Mouse (Mus musculus): ENCODE measurements around the gene Kiss1.
A peak's percentile ranks its signal among the peaks of the same experiment; 100 is the strongest.

The Kiss1 gene

DNA sequence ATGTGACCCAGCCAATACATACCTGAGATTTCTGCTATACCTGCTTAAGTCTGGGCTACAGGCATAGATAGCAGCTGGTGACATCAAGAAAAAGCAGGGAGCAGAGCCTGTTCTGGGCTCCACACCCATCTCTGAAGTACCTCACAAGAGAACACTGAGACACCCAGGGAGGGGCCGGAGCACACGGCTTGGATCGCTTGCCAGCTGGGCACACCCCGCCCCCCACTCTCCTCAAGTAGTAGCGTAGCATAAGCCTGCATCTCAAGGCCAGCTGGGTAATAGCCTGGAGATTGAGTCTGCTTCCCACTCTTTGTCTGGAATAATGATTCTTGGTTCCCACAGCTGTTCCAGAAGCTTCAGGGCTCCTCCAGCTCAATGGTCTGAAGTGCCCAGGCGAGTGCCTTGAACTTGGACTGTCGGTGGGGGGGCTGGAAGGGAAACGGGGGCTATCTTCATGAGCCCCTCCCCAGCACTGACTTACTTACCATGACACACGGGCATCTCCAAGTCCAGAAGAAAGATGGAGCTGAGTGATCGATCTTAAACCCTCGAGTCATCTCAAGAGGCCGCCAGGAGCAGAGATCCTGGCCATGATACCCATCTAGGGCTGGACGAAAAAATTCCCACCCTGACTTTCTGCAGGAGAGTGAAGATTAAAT is at the start of gene Kiss1:
Gene Kiss1, plus strand, starts transcription at position 609 of the 659 bp plus-strand sequence.
- DNase-seq (ENCODE audit: low read depth, low spot score) = no peak

DNA sequence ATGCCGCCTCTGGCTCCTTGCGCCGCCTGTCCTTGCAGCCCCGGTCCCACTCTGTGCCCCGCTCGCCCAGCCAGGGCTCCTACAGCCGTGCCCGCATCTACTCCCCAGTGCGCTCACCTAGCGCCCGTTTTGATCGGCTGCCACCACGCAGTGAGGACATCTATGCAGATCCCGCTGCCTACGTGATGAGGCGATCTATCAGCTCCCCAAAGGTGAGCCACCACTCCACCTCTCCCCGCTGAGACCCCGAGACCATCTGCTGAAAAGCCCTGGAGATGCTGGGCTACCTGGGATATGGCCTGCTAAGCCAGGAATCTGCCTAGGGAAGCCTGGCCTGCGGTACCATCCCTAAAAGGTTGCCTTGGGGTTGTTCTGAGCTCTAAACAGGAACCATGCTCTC is 47.5 kb upstream of the Kiss1 start:
- no peak for DNase-seq (ENCODE audit: low read depth, low spot score)

DNA sequence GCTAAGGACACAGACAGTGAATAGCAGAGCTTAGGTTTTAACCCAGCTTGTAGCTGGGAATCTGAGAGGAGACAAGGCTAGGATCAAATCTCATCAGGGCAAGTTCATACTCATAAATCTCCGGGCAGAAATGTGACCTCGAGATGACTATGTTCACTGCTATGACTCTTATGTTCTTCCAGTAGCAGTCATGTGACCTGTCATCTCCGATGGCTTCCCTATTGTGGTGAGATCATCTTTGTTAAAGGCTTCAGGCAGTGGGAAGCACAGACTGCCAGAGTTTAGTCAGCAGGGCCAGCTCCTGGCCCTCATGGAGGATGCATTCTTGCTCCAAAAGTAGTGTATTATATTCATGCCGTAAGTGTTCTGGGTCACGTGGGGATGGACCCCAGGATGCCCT is 44.7 kb upstream of the Kiss1 start:
- no peak for DNase-seq (ENCODE audit: low read depth, low spot score)

DNA sequence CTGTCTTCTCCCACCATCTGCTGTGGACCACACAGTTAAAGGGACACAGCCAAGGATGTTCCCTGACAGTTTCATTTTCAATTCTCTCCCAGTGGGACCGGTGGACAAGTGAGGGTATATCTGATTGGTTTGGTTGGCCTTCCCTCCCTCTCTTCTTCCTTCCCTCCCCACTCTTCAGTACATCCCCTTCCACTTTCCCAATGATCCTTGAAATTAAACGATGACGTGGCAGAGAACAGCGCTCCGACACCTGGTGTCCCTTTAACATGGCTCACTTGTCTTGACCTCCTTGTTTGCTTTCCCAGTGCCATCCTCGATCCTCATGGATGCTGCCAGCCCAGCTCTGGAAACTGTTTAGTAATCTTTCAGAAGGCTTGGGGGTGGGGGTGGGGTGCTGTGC is 43.1 kb upstream of the Kiss1 start:
- no peak for DNase-seq (ENCODE audit: low read depth, low spot score)

DNA sequence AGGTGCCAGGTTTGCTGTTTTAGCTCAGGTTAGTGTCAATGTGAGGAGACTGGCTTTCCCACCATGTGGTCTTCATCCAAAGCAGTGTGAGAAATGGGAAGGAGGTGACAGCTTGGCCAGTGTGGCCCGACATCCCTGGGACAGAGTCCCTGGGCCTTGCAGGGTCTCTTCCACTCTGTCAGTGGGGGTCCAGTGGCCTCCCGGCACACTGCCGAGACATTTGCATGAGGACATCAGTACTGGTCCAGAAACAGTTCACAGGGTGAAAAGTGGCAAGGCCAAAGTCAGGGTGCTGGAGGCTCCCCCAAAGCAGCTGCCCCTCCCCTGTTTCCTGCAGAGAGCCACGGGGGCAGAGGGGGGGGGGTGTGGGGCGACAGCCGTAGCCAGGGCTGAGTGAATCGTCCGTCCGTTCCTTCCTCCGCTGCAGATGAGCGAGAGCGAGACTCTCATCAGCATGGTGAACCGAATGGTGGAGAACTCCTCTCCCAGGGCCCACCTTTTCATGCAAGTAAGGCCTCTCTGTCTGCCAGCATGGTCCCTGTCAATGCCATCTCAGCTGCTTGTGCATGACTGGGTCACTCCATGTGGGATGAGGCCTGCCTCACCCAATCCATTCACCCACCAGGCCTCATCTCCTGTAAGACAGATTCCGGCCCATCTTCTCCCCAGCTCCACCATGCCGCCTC is 42.6 kb upstream of the Kiss1 start:
- no peak for DNase-seq (ENCODE audit: low read depth, low spot score)

DNA sequence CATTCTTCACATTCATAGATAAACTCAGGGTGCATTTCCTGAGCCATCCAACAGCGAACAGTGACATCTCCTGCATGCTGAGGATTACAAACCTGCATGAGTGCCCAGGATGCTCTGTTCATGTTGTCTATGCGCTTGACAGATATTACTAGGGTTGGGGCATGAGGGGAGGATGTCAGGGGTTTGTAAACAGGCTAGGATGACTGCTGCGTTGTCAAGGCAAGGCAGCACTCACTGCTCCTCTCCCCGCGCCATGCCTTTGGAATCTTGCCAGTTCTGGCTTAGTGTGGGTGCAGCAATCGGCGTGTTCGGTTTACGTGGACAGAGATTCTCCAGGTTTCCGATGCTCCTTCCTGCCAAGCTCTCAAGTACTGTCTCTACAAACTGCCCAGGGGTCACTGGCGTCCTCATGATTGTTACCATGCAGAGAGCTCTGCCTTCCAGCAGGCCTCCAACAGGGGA is 42.0 kb upstream of the Kiss1 start:
- DNase-seq (ENCODE audit: low read depth, low spot score) = no peak

DNA sequence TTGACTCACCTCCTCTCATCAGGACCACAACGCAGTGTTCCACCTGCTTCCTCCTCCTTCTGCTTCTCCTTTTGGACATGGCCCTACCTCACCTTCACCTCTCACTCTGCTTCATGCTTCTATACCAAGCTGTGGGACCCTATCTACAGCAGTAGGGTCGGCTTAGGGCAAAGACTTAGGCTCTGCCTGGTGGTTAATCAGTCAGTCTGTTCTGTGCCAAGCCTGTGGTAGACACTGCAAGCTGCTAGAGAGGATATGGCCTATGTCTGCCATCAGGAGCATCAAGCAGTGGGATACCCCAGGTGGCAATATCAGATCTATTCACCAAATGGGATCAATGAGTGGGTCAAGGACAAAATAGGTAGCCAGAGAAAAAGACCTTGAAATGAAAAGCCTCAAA is 41.1 kb upstream of the Kiss1 start:
- no peak for DNase-seq (ENCODE audit: low read depth, low spot score)

DNA sequence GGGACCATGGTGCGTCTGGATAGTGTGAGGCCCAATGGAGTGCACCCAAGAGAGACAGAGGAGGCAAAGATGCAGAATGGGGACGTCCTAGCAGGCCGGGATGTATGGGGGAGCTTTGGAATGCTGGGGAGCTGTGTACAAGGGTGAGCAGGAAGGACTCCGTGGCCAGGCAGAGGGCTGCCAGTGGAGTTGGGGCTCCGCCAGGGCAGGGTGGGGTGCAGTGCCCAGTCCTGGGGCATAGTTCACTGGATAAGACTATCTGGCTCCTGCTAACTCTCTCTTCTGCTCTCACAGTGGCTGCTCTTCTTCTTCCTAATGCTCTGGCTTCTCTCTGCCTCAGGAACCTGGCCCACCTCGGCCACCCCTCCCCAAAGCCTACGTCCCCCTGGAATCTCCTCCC is 35.8 kb upstream of the Kiss1 start:
- DNase-seq (ENCODE audit: low read depth, low spot score) = no peak

DNA sequence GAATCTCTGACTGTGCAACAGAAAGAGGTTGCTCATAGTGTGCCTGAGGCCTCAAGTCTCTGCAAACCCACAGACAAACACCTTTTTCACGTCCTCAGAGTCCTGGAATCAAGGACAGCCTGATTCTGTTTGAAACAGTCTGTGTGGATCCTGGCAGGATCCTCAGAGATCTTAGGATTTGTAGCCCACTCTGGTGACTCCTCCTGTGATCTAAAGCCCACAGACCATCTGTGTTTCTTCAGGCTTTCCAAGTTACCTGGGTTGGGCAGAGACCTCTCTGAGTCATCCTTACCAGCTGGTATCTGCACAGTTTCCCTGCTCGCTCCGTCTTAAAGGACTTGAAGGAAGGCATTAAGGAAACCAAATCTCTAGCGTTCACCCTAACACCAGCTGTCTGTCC is 34.6 kb upstream of the Kiss1 start:
- no peak for DNase-seq (ENCODE audit: low read depth, low spot score)

DNA sequence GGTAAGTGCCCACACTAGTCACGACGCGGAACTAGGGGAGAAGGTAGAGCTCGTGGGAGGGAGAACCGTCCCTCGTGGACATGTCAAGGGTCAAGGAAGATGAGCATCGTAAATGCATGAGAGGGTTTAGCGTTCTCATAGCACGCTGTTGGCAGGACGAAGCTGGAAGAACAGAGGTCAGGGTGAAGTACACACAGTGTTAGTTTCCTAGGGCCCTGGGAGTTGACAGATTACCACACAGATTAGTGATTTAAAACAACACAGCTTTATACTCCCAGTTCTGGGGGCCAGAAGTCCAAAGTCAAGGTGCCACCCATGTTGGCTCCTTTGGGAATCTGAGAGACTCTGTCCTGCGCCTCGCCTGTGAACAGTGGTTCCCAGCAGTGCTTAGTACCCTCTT is 33.8 kb upstream of the Kiss1 start:
- no peak for DNase-seq (ENCODE audit: low read depth, low spot score)

DNA sequence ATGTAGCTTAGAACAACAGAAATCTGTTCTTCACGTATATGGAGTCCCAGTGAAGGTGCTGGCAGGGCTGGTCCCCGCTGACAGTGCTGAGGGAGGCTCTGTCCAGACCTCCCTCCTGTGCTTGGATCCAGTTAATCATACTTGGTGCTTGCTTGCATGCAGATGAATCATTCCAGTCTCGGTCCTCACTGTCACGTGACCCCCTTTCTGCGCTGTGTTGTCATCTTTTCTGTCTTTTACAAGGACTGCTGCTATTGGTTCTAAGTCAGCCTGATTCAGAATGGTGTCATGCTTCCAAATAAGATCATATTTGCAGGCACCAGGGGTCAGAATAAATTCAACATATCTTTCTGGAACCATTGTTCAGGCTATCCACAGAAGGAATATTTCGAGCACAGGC is 29.8 kb upstream of the Kiss1 start:
- no peak for DNase-seq (ENCODE audit: low read depth, low spot score)

DNA sequence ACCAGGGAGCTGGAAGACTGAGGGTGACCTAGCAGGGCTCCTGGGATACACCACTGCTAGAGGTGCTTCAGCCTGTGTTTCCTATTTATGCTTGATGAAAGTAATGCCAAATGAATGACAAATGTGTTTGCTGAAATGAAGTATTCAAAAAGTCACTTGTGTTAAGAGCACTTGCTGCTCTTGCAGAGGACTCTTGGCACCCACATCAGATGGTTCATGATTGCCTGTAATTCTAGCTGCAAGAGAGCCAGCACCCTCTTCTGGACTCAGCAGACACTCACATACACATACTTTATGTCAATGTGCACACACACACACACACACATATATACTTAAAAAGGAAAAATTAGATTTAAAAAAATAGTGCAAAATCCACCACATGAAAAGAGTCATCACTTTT is 29.1 kb upstream of the Kiss1 start:
- DNase-seq (ENCODE audit: low read depth, low spot score) = no peak

DNA sequence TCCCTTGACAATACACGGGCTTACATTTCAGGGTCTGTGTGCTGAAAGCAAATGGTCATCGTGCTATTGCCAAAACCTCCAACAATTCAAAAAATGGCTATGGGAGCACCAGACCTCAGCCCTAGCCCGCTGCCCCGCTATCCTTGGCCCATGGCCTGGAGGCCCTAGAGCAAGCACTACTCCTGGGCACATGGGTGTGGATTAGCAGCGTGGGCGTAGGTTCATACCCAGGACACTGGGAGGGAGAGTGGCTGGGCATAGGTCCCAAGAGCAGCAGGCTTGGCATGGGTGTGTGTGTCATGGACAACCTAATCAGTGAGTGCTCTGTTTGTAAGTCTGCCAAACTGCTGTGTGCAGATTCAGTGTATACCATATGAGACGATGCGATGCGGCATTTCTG is 25.3 kb upstream of the Kiss1 start:
- DNase-seq (ENCODE audit: low read depth, low spot score) = no peak

DNA sequence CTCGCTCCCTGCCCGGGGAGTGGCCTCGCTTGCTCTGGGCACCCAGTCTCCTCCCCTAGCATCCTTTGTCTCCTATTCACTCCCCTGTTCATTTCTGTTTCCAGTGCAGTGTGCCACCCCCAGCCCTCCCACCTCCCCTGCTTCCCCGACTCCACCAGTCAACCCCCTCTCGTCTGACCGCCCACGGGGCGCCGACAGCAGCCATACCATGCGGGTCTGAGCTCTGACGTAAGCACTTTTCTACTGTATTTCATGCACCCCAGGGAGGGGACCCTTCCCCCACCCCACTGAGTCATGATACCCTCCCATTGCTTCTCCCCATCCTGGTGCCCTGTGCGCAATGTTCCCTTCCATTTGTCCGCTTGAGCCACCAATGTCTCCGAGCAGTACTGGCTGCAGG is 22.9 kb upstream of the Kiss1 start:
- no peak for DNase-seq (ENCODE audit: low read depth, low spot score)

DNA sequence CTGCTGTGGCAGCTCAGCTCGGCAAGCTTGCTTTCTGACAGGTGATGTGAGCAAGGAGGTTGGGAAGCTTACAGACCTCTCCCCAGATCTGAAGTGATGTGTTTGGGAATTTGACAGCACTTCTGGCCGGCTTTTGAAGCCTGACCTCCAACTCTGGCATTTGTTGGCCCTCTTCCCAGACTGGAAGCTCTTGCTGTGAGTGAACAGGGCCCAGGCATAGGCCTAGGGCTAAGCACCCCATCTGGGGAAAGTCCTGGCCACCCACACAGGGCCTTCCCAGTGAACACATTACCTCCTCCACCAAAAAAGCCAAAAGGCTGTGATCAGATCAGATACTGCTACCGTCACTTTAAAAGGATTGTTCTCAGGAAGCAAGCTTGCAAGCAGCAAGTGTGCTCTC is 19.1 kb upstream of the Kiss1 start:
- DNase-seq (ENCODE audit: low read depth, low spot score) = peak; percentile 38

DNA sequence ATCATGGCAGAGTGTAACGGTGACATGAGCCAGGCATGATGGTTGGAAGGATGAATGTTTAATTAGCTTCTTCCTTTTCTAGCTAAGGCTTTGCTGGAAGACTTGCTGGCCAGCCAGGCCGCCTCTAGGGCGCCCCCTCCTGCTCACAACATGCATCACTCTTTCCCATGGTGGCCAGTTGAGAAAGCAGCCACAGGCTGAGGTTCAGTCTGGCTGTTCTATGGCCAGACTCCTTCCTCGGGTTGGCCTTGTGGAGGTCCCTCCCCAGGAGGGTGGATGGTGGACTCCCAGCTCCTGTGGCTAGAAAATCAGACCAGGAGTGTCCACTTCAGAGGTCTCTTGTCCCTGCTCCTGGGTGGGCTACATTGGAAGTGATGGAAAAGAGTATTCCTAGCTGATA is 14.8 kb upstream of the Kiss1 start:
- peak; percentile 74 for DNase-seq (ENCODE audit: low read depth, low spot score)

DNA sequence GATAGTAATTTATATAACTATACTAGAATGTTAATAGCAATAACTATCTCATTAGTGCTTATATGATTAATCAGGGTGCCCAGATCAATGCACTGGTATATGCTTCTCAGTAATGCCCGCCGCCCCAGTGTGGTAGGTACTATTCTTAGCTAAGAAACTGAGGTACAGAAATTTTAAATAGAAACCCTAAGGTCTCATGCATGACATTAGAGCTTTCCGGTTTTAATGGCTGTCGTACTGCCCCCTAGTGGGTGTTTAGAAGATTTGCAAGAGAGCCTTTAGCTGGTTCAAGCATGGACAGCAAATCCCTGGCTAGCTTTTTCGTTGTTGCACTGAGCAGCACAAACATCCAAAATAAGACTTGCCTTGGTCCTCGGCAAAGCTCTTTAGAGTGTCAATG is 14.4 kb upstream of the Kiss1 start:
- DNase-seq (ENCODE audit: low read depth, low spot score) = peak; percentile 58

DNA sequence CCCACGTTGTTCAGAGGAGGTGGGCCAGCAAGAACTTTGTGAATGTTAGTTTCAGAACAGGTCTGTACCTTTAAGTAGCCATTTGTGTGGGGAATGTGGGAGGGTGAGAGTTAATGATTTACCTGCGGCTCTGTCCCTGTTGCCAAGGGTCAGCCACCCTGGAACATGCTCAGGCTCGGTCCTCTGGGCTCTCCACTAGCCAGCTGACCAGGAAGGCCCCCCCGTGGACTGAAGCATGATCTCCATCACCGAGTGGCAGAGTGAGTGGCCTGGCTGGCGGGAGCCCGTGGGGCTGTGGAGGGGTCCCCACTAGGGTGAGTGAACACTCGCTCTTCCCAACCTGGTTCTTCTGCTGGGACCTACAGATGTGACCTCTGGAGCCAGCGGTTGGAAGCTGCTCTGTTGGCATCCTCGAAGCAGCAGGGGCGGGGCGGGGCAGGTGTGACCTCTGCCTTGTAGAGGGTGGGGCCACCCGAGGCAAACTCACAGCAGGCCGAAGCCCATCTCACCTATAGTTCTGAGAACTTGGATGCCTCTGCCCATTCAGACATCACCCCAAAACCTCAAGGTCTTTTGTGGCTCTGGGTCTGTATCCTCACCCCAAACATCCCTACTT is 11.9 kb upstream of the Kiss1 start, which contains the start of gene Golt1a:
Gene Golt1a, plus strand, starts transcription at position 149 of the 616 bp plus-strand sequence.
- DNase-seq (ENCODE audit: low read depth, low spot score) = no peak

DNA sequence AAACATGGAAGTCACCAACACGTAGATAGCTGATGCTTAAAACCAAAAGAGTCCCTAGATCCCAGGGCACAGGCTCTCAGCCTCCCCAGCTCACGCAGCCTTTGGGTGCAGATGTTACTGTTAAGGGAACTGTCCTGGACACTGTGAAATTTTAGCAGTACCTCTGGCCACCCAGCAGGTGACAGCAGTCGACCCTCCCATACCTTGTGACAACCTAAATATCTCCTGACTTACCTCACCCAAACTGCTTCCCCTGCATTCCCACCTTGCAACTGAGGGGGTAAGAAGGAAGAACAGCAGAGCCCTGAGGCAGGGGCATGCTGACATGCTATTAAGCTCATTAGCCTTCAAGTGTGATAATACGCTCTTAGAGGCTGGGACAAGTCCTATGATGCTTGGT is 10.4 kb upstream of the Kiss1 start:
- DNase-seq (ENCODE audit: low read depth, low spot score) = no peak

DNA sequence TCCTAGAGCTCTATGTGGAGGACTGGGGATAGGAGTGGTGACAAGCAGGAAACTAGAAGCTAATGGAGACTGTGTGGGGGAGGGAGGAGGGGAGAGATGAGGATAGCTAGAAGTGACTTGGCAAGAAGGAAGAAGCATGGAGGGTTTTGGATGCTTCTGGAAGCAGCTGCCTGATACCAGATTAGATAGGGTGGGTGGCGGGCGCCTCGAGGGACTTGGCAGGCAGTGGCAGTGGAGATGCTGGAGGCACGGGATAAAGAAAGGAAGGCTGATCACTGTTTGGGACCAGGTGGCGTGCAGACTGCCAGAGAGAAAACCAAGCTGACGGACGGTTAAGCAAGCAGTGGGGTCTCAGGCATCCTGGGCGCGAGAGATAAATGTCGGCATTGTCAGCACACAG is 9.7 kb upstream of the Kiss1 start:
- no peak for DNase-seq (ENCODE audit: low read depth, low spot score)

DNA sequence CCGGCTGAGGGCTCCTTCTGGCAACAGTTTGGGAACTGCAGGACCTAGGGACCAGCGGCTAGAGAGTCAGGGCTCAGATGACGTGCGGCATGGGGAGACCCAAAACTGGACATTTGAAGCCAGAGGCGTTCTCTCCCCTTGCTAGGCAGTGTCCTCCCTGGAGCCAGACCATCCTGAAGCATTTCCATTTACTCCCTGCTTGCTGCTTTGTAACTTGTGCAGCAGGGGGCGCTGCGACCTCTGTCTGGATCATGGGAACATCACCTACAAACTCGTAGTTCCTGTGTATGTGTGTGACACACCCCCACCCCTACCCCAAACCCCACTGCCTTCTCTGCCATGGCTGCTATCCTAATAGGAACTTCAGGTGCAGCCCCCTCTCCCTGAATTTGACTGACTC is 7.3 kb upstream of the Kiss1 start:
- DNase-seq (ENCODE audit: low read depth, low spot score) = no peak

DNA sequence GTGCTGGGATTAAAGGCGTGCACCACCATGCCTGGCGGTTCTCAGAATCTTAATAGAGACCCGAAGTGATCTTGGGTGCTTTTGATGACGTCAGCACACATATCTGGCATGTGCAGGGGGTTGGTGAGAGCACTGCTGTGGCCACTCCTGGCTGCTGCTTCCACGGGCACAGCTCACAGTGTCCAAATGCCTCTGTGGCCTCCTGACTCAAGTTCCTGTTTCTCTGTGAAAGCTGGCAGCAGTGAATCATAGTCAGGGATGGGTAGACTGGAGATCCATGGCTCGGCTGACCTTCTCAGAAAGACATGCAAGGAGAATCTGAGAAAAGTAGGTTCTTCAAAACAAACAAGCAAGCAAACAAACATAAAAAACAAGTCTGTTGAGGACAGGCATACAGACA is 5.9 kb upstream of the Kiss1 start:
- no peak for DNase-seq (ENCODE audit: low read depth, low spot score)

DNA sequence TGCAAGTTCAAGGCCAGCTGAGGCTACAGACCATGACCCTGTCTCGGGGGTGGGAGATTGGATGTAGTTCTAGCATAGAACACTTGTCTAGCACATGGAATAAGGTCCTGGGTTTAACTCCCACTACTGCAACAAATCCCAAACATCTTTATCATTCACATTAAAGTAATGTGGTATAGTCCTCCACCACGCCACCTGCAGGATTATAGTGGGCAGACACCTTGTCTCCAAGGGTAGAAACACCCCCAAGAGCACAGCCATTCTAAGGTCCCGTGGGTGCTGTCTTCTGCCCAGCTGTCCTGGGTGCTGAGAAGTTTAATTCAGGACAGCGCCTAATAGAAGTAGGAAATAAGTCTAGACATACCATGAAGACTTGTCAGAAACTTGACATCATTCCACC is 5.1 kb upstream of the Kiss1 start:
- no peak for DNase-seq (ENCODE audit: low read depth, low spot score)
